Mouse (Mus musculus) heart, postnatal 4 days (tissue): ENCODE results near the gene Cadps. TPM values are rescaled to one million over a fixed set of nuclear protein-coding genes. Genes with fewer than 3 reads are reported as not detected.
A peak's percentile ranks its signal among the peaks of the same experiment; 100 is the strongest.

Experiments used
- DNase-seq: peaks from one replicate; pipeline ENCODE4 v3.0.0; 2021
- total RNA-seq, 2 experiments: library from RNA; stranded (reverse); gene quantifications; 2 replicates each; pipeline ENCODE4 v1.2.3; 2021

Cadps gene
- under 1 TPM; 0.47 to 0.52 TPM for total RNA-seq

DNA sequence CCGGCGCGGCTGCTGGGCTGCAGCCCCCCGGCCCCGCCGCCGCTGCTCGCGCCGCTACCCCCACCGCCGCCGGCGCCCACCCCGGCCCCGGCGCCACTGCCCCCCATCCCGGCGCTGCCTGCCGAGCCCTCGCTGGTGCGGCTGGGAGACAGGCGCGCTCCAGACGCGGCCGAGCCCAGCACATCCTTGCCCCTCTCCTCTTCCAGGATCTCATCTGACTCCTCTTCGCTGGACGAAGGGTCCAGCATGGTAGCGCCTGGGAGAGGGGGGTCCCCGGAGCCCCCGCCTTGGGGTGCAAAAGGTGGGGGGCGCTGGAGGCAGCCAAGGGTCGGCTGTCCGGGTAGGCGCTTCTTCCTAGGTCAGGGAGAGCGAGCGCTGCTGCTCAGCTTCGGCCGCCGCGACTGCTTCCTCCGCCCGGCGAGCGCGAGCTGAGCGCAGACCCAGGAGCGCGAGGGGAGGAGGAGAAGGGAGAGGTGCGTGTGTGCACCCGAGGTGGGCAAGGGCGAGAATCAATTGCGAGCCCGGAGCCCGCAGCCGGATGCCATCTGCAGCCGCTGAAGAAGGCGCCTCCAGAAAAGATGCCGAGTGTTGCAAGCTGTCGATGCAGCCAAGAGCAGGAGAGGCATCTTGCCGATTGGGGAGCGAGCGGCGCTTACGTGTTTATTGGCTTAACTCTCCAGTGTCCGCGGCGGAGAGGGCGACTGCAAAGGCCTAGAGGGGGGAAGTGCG lies at the start of gene Cadps:
Cadps (minus strand) TSS at position 589 of the 729 bp plus-strand sequence.
- no peak for DNase-seq

DNA sequence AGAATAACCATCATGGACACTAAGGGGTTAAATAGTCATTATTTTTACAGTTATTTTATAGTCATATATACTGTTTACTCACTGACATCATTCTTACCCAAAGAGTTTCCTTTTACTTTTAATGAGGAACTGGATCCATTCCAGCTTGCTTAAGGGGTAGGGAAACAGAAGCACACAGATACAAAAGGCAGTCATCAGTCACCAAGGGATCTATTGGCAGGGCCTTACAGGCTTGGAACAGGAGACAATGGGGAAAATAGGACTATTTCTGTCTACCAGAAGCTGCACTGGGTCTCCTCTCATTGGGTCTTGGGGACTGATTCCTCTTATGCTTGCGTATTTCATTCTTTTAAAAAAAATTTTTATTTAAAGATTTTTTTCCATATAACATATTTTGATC lies 46.7 kb upstream of the Cadps start:
- no peak for DNase-seq

DNA sequence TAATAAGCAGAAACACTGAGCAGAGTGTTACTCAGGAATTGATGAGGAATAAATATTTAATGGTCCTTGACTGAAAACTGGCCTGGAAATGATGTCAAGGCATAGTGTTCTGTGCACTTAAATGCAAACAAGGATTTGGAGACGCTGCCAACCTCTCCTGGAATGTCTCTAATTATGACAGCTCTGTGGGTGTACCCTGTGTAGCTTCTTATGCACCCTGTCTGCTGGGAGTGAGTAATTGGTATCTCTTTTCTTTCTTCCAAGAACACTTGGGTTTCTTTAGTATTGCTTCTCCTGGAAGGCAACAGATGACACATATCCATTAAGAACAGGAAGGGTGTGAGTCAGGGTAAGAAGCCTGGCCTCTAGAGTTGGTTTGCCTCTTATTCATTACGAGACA lies 42.4 kb upstream of the Cadps start:
- no peak for DNase-seq

DNA sequence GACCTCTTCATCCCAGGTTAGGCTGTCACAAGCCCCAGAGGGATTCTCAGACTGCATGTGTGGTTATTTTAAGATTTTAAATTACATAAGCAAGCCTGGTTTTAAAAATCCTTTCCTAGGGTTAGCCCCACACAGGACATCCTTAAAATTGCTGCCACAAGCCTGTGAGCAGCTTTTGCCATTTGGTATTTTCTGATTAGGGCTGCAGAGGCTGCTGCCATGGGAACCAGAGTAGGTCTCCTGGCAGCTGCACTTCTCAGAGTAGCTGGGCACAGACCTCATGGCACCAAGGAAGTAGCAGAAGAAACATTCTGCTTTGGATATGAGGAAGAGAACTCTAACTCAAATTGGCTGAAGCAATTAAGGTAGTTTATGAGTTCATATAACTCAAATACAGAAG lies 21.0 kb upstream of the Cadps start:
- no peak for DNase-seq

DNA sequence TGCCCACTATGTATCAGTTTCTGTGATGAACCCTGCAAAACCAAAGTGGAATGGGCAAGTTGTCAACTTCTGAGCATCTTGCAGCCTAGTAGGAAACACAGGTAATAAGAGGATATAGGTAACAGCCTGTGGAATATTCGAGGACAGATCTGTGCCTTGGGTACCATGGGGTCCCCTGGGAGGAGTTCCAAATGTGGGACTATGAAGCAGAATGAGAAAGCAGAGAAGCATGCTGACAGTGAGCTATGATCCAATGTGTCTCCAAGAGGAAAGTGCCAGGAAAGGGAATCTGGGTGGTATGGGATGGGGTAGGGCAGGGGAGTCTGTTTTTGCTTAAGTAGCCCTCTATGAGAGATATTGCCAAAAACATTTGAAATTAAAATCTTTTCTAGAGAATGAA lies 16.6 kb upstream of the Cadps start:
- DNase-seq, result no peak

DNA sequence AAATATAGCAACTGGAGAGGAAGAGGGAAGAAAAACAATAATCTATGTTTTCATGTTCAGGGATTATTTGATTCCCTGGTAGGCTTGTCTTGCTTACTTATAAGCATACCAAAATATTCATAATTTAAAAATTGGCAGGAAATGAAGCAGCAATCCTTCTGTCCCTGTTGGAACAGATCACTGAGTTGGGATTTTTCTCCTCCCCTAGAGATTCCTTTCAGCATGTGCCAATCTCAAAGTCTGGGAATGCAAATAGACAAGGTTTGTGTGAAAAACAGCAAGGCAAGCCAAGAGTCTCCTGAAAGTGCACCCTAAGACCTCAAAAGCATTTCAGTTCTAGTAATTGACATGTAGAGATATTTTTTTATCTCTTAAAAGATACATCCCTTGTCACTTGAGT lies 16.1 kb upstream of the Cadps start:
- DNase-seq, result no peak

DNA sequence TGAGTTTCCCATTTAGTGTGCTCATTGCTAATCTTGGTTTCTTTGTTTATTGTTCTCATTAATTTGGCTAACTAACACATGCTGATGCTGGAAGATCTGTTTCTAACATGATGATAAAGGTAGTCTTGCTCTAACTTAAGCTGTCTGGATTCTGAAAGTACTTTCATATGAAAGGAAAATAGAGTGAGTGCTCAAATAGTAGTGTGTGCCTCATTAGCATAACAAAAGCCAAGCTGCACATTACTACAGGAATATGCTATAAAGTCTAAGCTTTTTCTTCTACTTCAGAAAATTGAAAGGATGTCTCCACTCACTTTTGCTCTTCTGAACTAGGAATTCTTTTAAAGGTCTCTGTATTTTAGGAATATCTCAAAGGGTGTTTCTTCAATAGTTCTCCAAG lies 15.4 kb upstream of the Cadps start:
- DNase-seq, result no peak

DNA sequence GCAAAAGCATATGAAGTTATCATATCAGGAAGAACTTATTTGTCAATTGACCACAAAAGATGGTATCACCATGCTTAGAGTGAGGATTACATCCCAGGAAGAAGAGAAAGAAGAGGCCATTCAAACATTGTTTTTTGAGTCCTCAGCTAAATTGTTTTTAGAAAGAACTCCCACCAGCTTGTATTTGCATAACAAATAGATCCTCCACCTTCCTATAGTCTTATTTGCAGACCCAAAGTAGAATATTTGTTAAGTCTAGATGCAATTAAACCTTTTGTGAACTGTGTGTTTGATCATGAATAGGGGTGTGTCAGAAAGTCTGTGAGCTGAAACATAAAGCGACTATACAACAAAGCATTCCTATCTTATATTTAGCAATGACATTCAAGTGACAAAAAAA lies 15.0 kb upstream of the Cadps start:
- DNase-seq, result no peak

DNA sequence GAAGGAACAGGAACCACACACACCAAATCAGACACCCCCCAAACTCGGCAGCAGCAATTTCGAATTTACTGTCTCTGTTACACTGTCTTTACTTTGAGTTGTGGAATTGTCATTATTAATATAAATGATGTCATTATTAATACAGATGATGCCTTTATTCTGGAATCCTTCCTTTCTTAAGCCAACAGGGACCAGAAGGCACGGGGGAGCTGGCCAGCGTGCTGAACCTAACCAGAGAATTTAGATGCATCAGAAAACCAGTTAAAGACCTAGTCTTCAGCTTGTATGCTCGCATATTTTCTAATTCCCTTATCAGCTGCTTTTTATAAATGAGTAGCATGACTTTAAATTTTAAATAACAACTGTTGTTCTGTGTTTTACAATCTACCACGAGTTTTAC lies 902 bp upstream of the Cadps start:
- DNase-seq, result peak; percentile 55

DNA sequence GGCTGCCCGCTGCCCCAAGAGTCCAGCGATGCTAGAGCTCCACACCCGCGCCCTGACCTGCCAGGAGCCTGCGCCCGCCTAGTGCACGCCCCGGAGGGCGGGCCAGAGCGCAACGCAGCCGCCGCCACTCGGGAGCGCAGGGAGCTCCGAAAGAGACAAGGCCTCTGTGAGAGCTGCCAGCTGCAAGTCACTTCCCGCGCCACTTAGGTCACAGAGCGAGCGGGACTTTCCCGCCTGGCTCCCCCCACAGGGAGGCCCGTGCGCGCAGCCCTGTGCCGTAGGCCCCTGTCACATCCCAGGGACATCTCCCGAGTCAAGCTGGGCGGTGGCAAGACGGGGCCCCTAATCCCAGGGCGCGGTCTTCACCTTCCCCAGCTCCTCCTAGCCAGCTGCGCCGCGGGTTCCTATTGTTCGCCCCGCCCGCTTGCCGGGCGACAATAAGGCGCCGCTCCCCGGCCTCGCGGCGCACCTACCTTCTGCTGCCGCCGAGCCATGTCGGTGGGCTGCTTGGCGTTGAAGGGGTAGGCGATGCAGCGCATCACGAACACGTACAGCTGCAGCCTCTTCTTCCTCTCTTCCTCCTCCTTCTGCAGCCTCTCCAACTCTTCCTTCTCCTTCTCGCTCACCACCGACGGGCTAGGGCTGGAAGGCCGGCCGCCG lies 918 bp downstream of the Cadps start:
- peak; percentile 42 for DNase-seq

DNA sequence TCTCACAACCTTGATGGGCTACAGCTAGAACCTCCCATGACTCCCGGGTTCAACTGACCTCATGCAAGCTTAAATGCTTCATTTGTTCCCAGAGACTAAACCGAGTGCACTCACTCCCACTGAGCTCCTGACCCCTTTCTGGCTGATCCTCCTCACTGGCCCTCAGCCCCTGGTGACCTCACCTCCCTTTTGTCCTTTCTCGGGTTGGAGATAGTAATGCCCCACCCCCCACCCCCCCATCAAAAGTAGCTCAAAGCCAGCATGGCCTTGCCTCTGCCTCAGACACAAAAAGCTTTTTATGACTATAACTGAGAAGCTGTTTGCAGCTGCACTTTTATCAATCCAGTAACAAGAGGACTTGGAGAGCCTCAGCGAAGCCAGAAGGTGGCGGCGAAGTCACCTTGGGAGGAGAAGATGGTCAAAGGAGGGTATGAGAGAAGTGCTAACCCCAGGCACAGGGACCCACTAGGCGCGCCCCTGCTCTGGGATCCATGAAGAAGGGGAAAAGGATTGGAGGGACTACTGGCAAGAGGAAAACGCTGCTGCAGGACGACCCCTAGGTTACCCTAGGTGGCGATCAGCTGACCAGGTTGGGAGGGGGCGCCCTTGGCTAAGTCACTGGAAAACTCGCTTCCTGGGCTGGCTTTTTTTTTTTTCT lies 1.6 kb downstream of the Cadps start:
- DNase-seq, result no peak

DNA sequence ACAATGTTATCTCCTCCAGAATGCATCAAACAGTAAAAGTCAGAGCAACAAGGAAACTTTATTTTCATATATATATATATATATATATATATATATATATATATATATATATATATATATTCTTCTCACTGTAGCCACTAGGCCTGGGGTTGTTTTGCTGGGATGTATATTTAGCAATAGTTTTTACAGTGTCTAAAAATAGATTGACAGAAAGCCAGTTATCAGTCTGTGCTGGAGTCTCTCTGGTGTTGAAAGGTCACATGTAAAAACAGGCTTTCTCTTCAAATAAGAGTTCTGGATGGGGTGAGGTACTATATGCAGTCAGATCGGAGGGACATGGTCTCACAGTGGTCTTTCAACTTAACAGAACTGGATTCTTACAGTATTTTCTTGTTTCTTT lies 2.7 kb downstream of the Cadps start:
- DNase-seq, result no peak

DNA sequence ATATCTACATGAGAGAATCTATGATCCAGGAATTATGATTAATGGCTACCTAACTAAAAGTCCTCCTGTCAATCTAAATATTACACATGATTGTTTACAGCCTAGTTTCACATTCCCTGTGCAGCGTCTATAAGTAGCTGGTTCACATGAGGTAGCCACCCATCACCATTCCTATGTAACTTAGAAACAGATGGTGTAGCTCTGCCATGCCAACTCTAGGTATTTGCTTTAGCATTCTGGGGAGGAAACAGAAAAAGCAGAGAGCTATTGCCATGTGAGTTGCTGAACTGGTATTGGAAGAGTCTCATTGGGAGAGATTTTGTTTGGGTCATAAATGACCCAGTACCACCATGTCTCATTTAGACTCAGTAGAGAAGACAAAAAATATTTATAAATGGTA lies 4.4 kb downstream of the Cadps start:
- no peak for DNase-seq

DNA sequence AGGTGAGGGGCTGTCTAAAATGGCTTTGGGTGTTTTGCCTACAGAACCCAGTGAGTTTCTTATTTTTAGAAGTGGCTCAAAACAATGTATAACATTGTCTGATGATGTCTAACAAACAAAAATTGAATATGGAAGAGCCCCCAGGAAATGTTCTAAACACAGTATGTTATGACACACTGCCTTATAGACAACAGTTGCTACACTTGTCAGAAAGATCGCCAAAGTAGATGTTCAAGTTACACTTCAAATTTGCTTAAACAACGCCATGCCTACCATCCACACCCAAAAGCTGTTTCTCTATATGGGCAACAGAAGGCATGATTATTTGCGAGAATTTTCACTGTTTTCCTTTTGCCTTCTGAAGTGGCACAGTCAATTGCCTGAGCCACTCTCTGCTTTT lies 10.8 kb downstream of the Cadps start:
- DNase-seq, result no peak

DNA sequence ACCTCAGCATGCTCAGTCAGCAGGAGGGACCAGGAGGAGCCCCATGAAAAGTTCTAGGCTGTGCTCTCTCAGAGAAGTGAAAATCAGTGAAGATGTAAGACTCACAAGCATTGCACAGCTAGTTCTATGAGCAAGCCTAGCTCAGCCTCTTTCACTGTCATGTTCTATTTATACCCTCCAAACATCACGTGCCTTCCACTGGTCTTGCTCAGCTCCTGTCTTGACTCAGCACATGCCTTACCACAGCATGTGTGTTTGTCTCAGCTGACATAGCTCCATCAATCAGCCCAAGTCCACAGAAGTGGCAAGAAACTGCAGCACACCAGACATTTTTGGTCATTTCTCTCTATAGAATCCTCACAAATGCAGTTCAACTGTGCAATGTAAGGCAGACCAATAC lies 19.9 kb downstream of the Cadps start:
- DNase-seq, result peak; percentile 6

DNA sequence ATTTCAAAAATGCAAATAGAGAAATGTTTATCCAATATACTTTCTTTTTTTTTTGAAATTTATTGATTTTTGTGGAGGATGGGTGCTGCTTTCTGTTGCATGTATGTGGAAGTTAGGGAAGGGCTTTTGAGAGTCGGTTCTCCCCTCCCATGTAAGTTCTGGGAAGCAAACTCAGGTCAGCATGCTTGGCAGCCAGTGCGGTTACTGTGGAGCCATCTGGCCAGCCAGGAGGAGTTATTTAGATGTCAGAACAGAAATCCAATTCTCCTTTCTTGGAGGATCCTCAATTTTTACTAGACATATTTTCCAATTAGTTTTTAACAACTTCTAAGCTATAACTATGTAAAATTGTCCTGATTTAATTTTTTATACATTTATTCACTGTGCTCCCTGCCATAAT lies 21.8 kb downstream of the Cadps start:
- no peak for DNase-seq

DNA sequence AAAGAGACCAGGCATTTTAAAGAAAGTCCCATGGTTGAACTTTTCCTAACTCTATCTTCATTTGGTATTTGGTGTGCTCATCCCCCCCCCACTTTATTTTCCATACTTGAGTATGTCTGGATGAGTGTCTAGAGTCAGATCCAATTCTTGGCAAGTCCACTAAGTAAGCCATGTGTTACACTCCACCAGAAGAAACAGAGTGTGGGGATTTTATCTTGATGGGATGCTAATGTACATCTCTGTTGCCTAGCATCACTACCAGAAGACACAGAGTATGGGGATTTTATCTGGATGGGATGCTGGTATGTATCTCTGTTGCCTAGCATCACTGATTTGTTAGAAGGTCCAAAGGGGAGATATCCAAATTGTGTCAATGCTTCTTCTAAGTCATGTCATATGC lies 24.0 kb downstream of the Cadps start:
- DNase-seq, result no peak

DNA sequence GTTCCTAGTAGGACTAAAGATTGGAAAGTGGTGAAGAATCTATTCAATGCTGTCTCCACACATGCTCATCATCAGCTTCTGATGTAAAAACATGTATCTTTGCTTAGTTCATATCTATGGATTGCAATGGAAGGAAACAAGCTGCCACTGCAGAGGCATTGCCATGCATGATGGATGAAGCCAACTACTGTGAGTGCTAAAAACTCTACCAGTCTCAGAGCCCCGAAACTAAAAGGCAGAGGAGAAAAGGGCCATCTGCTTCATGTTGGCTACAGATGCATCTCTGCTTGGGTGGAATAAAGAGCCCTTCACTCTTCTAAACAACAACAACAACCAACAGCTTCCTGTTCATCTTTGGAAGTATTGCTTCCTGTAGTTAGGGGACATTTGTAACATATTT lies 38.6 kb downstream of the Cadps start:
- DNase-seq, result no peak

DNA sequence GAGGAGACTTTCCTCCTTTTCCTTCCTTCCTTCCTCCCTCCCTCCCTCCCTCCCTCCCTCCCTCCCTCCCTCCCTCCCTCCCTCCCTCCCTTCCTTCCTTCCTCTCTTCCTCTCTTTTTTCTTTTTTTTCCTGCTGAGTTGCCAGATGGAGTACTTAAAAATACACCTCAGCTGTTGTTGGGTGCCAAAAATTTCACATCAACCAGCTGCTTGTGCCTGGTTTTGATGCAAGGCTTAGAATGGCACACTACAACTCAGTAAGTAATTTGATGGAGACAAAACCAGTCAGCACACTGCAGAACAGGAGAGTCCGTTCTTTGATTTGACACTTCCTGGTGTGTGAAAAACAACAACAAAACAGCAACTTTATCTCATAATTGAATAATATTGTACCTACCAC lies 42.9 kb downstream of the Cadps start:
- DNase-seq, result no peak

DNA sequence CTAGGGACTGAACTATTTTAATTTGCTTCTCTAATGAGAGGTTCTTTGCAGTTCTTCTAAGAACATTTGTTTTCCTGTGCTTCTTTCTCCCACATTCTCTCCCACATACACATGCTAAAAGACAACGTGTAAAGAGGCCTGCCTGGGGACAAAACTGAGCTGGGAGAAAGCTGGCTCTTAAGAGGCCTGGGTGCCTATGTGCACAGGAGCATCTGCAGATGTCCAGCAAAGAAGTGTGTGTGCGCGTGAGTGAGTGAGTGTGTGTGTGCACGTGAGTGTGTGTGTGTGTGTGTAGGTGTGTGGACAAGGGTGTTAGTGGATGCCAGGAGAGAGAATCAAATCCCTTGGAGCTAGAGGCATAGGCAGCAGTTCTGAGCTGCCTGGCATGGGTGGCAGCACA lies 44.9 kb downstream of the Cadps start:
- DNase-seq, result no peak

DNA sequence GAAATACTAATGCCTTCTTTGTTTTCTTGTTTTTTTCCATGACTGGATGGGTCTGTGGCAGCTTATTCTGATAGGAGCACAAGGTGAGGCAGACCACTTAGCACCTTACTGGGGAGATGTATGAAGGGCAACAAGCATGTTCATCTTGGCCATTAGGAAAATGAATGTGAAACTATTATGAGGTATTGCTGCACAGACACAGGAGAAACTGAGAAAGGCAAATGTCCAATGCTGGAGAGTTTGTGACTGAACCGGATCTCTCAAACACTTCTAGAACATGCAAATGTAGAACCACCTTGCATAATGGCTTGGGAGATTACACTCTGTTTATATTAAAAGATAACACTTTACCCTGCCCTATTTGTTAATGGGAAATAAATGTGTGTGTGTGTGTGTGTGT lies 54.0 kb downstream of the Cadps start:
- DNase-seq, result no peak

DNA sequence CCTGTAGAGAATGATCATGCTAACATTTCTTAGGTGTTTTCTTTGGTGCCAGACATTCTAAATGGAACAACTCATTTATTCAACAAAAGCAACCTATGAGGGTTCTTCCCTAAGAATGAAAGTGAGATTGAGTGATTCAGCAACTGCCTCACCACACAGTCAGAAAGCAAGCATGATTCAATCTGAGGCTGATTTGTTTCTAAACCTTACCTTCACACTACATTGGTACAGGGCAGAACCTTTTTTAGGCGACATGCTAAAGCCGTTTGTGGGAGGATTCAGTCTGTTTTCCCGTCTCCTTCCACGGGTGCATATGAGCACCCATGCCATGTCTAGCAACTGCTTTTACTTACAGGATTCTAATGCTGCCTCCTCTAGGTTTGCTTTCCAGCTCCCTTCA lies 69.6 kb downstream of the Cadps start:
- DNase-seq, result no peak

DNA sequence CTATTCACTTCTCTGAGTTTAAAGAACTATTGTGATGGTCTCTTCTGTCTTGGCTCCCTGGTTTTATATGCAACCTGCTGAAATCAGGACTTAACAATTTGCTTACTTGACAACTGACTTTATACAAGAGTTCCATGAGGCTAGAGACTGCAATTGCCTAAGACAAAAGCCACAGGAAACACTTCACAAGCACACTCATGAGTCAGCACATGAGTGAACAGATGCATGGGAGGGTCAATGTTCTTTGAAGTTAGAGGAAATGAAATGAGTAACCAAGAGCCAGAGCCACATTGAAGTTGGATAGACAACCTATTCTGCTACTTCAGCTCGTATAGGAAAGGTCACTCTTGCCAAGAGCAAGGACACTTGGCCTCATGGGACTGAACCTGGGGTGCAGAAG lies 71.1 kb downstream of the Cadps start:
- no peak for DNase-seq

DNA sequence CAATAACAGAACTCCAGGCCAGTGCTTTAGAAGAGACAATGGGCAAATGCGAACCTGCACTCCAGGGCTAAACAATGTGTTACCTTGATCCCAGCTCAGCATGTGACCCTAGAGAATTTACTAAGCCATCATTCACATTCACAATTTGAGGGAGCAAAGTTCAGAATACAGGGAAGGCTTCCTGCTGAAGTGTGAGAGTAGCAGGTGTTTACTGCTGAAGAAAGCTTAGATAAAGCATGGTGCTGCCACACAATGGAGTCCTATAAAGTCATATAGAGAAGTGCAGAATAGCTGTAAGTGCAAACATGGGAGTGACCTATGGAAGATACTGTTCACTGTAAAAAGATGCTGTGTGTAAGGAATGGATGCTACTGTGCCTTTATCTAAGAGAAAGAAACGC lies 91.9 kb downstream of the Cadps start:
- no peak for DNase-seq
